Comparison of ENCODE assay signal across 17 mouse cellular contexts in the genomic region with DNA sequence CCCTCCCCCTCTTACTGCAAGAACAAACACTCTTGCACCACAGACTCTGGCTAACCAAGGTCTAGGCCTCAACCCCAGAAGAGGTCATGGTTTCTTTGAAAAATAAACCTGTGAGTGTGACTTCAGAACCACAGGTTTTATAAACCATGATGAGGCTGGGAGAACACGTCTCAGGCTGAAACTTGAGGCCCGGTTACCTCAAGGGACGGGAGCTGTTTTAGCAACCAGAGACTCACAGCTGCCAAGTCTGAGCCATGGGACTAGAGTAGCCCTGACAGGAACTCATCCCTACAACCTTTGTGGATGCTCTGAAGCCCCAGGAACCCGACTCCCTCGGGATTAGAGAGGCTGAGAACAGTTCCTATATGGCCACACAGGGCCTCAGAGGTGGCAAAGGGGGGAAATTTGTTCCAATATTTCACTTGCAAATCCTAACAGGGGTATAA. TPM values are rescaled to one million over a fixed set of nuclear protein-coding genes. Genes with fewer than 3 reads are reported as not detected.
"Had no signal": no experiment of that assay in that cellular context is flagged by ENCODE, and none has a peak within 500 bp of the region (broad histone marks: within the 10 kb centered on the region; RNA-seq: fewer than 3 reads in every experiment).

No protein-coding gene starts in this region.

- ATAC-seq: intestine, postnatal 0 days had no signal

- H3K9me3 ChIP-seq: liver, embryonic 15.5 days; midbrain, embryonic 10.5 days; neural tube, embryonic 15.5 days had no signal

- H3K4me2 ChIP-seq: liver, embryonic 15.5 days; lung, embryonic 14.5 days; neural tube, embryonic 15.5 days had no signal

- H3K4me3 ChIP-seq: layer of hippocampus, adult 2 months; liver, embryonic 15.5 days; midbrain, embryonic 10.5 days; myocyte; neural tube, embryonic 15.5 days had no signal

- H3K27ac ChIP-seq: layer of hippocampus, adult 2 months; liver, embryonic 15.5 days; midbrain, embryonic 10.5 days; neural tube, embryonic 15.5 days; stomach, postnatal 0 days had no signal

- DNase-seq: kidney, adult 9 months; kidney, postnatal 10 days; kidney, postnatal 4 days; liver; lung, embryonic 14.5 days; lung, postnatal 10 days; lung, postnatal 4 days; midbrain, embryonic 14.5 days had no signal

- H3K9ac ChIP-seq: liver, embryonic 15.5 days; lung, embryonic 14.5 days; neural tube, embryonic 15.5 days had no signal

- H3K27me3 ChIP-seq: liver, embryonic 15.5 days; neural tube, embryonic 15.5 days had no signal

RNA-seq across cellular contexts. Expression of a gene that starts 29.7 kb away (rescaled TPM):
- polyA plus RNA-seq: intestine, postnatal 0 days; limb, embryonic 11.5 days; liver, embryonic 15.5 days; lung, embryonic 14.5 days; midbrain, embryonic 10.5 days; midbrain, embryonic 14.5 days; myocyte; neural tube, embryonic 11.5 days; neural tube, embryonic 15.5 days; stomach, postnatal 0 days had no signal
